Mouse (Mus musculus): ENCODE measurements around the gene Gm49369. TPM values are rescaled to one million over a fixed set of nuclear protein-coding genes. Genes with fewer than 3 reads are reported as not detected.

The Gm49369 gene
- total and polyA plus RNA-seq, 2 experiments from 2014 or later = 0.85 TPM; not detected in 1

- Histone ChIP-seq H3K4me3 (ENCODE audit: low read depth, low read length) (no peak overlapping the region), H3K27ac (ENCODE audit: low read depth) (peak overlapping the region; percentile 23), H3K27me3 (ENCODE audit: control insufficient read depth, insufficient read depth, low read length) (no peaks in the 10 kb centered on the region), H3K36me3 (replicated peaks; ENCODE audit: control insufficient read depth, insufficient read depth, low read length) (no peaks in the 10 kb centered on the region), H3K9me3 (replicated peaks; ENCODE audit: control insufficient read depth, low read length) (no peaks in the 10 kb centered on the region), H3K9ac (replicated peaks; ENCODE audit: low read depth, low read length) (no peak overlapping the region), H3K4me2 (ENCODE audit: low read depth, low read length) (no peak overlapping the region), H3K4me1 (ENCODE audit: control insufficient read depth, insufficient read depth) (no peaks in the 10 kb centered on the region)
- whole genome bisulfite sequencing = 56% methylated on average over 6 of the region's 6 CpGs
- TF ChIP-seq EP300 (IDR thresholded peaks at IDR 0.05; ENCODE audit: low read depth) (0 out of 2 replicates have a peak, but pooled peaks have one; percentile 10), CTCF (IDR thresholded peaks at IDR 0.05; ENCODE audit: low read depth) (no peak)
- DNase-seq (ENCODE audit: low spot score) = no peak
- ATAC-seq (ENCODE audit: insufficient read depth, low read depth) = no peak
Measured at GRCm38 (mm10) chr7:142394261-142395190, 12.1 kb upstream of the Gm49369 start.

GRCm38 (mm10) chr7:142393191-142393590 lies 10.7 kb upstream of the Gm49369 start:
- no peak overlapping the region for H3K4me2 ChIP-seq (ENCODE audit: low read depth, low read length)
- no peak overlapping the region for H3K27ac ChIP-seq (ENCODE audit: low read depth)
- no peaks in the 10 kb centered on the region for H3K4me1 ChIP-seq (ENCODE audit: control insufficient read depth, insufficient read depth)
- no peak overlapping the region for H3K9ac ChIP-seq (replicated peaks; ENCODE audit: low read depth, low read length)
- ATAC-seq (ENCODE audit: insufficient read depth, low read depth) (no peak), DNase-seq (ENCODE audit: low spot score) (no peak)
- H3K36me3 ChIP-seq (replicated peaks; ENCODE audit: control insufficient read depth, insufficient read depth, low read length) = no peaks in the 10 kb centered on the region
- no peaks in the 10 kb centered on the region for H3K27me3 ChIP-seq (ENCODE audit: control insufficient read depth, insufficient read depth, low read length)
- TF ChIP-seq CTCF (IDR thresholded peaks at IDR 0.05; ENCODE audit: low read depth) = no peak
- H3K9me3 ChIP-seq (replicated peaks; ENCODE audit: control insufficient read depth, low read length) = no peaks in the 10 kb centered on the region
- 22% methylated on average over 4 of the region's 4 CpGs for WGBS
- H3K4me3 ChIP-seq (ENCODE audit: low read depth, low read length) = no peak overlapping the region

GRCm38 (mm10) chr7:142391609-142392008 lies 9.1 kb upstream of the Gm49369 start:
- DNase-seq (ENCODE audit: low spot score) = no peak
- no peak for TF ChIP-seq CTCF (IDR thresholded peaks at IDR 0.05; ENCODE audit: low read depth)
- no peak for TF ChIP-seq EP300 (IDR thresholded peaks at IDR 0.05; ENCODE audit: low read depth)
- Histone ChIP-seq H3K9me3 (replicated peaks; ENCODE audit: control insufficient read depth, low read length) (no peaks in the 10 kb centered on the region), H3K4me3 (ENCODE audit: low read depth, low read length) (no peak overlapping the region), H3K4me2 (ENCODE audit: low read depth, low read length) (no peak overlapping the region), H3K36me3 (replicated peaks; ENCODE audit: control insufficient read depth, insufficient read depth, low read length) (no peaks in the 10 kb centered on the region), H3K27me3 (ENCODE audit: control insufficient read depth, insufficient read depth, low read length) (no peaks in the 10 kb centered on the region), H3K27ac (ENCODE audit: low read depth) (no peak overlapping the region), H3K9ac (replicated peaks; ENCODE audit: low read depth, low read length) (no peak overlapping the region), H3K4me1 (ENCODE audit: control insufficient read depth, insufficient read depth) (peaks cover 2% of the 10 kb centered on the region)
- WGBS = 53% methylated on average over 4 of the region's 4 CpGs
- no peak for ATAC-seq (ENCODE audit: insufficient read depth, low read depth)

- no peak overlapping the region for H3K4me3 ChIP-seq (ENCODE audit: low read depth, low read length)
Measured at GRCm38 (mm10) chr7:142391108-142391507, 8.6 kb upstream of the Gm49369 start.

GRCm38 (mm10) chr7:142389961-142390650 lies 7.6 kb upstream of the Gm49369 start:
- no peak overlapping the region for H3K4me3 ChIP-seq (ENCODE audit: low read depth, low read length)
- ATAC-seq (ENCODE audit: insufficient read depth, low read depth) = no peak
- H3K36me3 ChIP-seq (replicated peaks; ENCODE audit: control insufficient read depth, insufficient read depth, low read length) = peaks cover 7% of the 10 kb centered on the region
- H3K4me2 ChIP-seq (ENCODE audit: low read depth, low read length) = no peak overlapping the region
- TF ChIP-seq CTCF (IDR thresholded peaks at IDR 0.05; ENCODE audit: low read depth) (no peak), EP300 (IDR thresholded peaks at IDR 0.05; ENCODE audit: low read depth) (no peak)
- H3K4me1 ChIP-seq (ENCODE audit: control insufficient read depth, insufficient read depth) = peaks cover 14% of the 10 kb centered on the region
- no peaks in the 10 kb centered on the region for H3K9me3 ChIP-seq (replicated peaks; ENCODE audit: control insufficient read depth, low read length)
- H3K9ac ChIP-seq (replicated peaks; ENCODE audit: low read depth, low read length) = no peak overlapping the region
- H3K27me3 ChIP-seq (ENCODE audit: control insufficient read depth, insufficient read depth, low read length) = no peaks in the 10 kb centered on the region
- DNase-seq (ENCODE audit: low spot score) = no peak
- WGBS = 77% methylated on average over 3 of the region's 3 CpGs
- H3K27ac ChIP-seq (ENCODE audit: low read depth) = no peak overlapping the region

More at GRCm38 (mm10) chr7:142391108-142391507, 8.6 kb upstream of the Gm49369 start:
- H3K4me1 ChIP-seq (ENCODE audit: control insufficient read depth, insufficient read depth) = peaks cover 7% of the 10 kb centered on the region
- WGBS = 65% methylated on average over 3 of the region's 3 CpGs
- H3K27me3 ChIP-seq (ENCODE audit: control insufficient read depth, insufficient read depth, low read length) = no peaks in the 10 kb centered on the region
- no peak overlapping the region for H3K9ac ChIP-seq (replicated peaks; ENCODE audit: low read depth, low read length)
- no peak for ATAC-seq (ENCODE audit: insufficient read depth, low read depth)
- no peak overlapping the region for H3K27ac ChIP-seq (ENCODE audit: low read depth)
- no peak for TF ChIP-seq EP300 (IDR thresholded peaks at IDR 0.05; ENCODE audit: low read depth)
- TF ChIP-seq CTCF (IDR thresholded peaks at IDR 0.05; ENCODE audit: low read depth) = no peak
- no peak for DNase-seq (ENCODE audit: low spot score)
- no peak overlapping the region for H3K4me2 ChIP-seq (ENCODE audit: low read depth, low read length)
- no peaks in the 10 kb centered on the region for H3K36me3 ChIP-seq (replicated peaks; ENCODE audit: control insufficient read depth, insufficient read depth, low read length)
- H3K9me3 ChIP-seq (replicated peaks; ENCODE audit: control insufficient read depth, low read length) = no peaks in the 10 kb centered on the region
